Mouse (Mus musculus) midbrain, embryonic 14.5 days (tissue): ENCODE measurements around the gene Hipk2. TPM values are rescaled to one million over a fixed set of nuclear protein-coding genes. Genes with fewer than 3 reads are reported as not detected.

Experiments used
- ATAC-seq: fragments of 200-750 bp; cut with Nextera tagmentation; 2 replicates; pipeline ENCODE4 v1.8.0; 2017; ENCODE audit warnings: moderate number of reproducible peaks, moderate library complexity; ENCODE audit not compliant: low FRiP score, low TSS enrichment
- DNase-seq: peaks from one replicate; pipeline ENCODE4 v3.0.0-alpha.2; 2015
- H3K27ac ChIP-seq: fragments of 300-500 bp; sonication (generic); replicated peaks from 2 replicates; pipeline ENCODE4 v1.5.1; 2014; ENCODE audit warnings: mild to moderate bottlenecking, low read depth, low read length, moderate library complexity
- H3K27me3 ChIP-seq: fragments of 300-500 bp; sonication (generic); 2 replicates; pipeline ENCODE4 v1.6.1; 2014; ENCODE audit warnings: low read length, control low read depth, mixed read lengths; ENCODE audit not compliant: control insufficient read depth, insufficient read depth
- H3K36me3 ChIP-seq: fragments of 300-500 bp; sonication (generic); 2 replicates; pipeline ENCODE4 v1.6.1; 2014; ENCODE audit warnings: low read length, control low read depth; ENCODE audit not compliant: control insufficient read depth, insufficient read depth
- H3K4me1 ChIP-seq: fragments of 300-500 bp; sonication (generic); 2 replicates; pipeline ENCODE4 v1.6.1; 2014; ENCODE audit warnings: mild to moderate bottlenecking, antibody characterized with exemption, low read length, control low read depth; ENCODE audit not compliant: control insufficient read depth, insufficient read depth
- H3K4me2 ChIP-seq: fragments of 300-500 bp; sonication (generic); 2 replicates; pipeline ENCODE4 v1.6.1; 2014; ENCODE audit warnings: mild to moderate bottlenecking, low read length, moderate library complexity
- H3K4me3 ChIP-seq: fragments of 300-500 bp; sonication (generic); replicated peaks from 2 replicates; pipeline ENCODE4 v1.5.1; 2014; ENCODE audit warnings: low read depth, low read length
- H3K9ac ChIP-seq: fragments of 300-500 bp; sonication (generic); replicated peaks from 2 replicates; pipeline ENCODE4 v1.6.1; 2014; ENCODE audit warnings: mild to moderate bottlenecking, low read length, moderate library complexity
- H3K9me3 ChIP-seq: fragments of 300-500 bp; sonication (generic); 2 replicates; pipeline ENCODE4 v1.6.1; 2016; ENCODE audit warnings: low read length, control low read depth, mixed read lengths; ENCODE audit not compliant: control insufficient read depth
- WGBS: fragments of 180-500 bp; shearing (Covaris S2); extraction: QIAGEN DNeasy Blood & Tissue Kit; methylation state at CpG from one replicate; pipeline ENCODE4 v1.1.7; 2014; 5-methylcytosine and 5-hydroxymethylcytosine counted together
- polyA plus RNA-seq: library from polyadenylated mRNA; unstranded; fragments of >200 nt; fragmentation: Nextera tagmentation; extraction: Ambion mirVana; gene quantifications from 2 replicates; pipeline ENCODE4 v1.2.1, GENCODE M21; 2014

The Hipk2 gene
- polyA plus RNA-seq, 1 experiment from 2014 or later: 41.3 TPM

GRCm38 (mm10) chr6:38881468-38881867 is 5.5 kb upstream of the Hipk2 start:
- Histone ChIP-seq H3K9me3 (no peaks in the 10 kb centered on the region), H3K36me3 (no peaks in the 10 kb centered on the region), H3K4me1 (no peaks in the 10 kb centered on the region), H3K27me3 (no peaks in the 10 kb centered on the region), H3K4me2 (no peak overlapping the region), H3K27ac (no peak overlapping the region), H3K9ac (no peak overlapping the region), H3K4me3 (no peak overlapping the region)
- WGBS: 67% methylated on average over 2 of the region's 2 CpGs
- ATAC-seq: no peak
- no peak for DNase-seq

GRCm38 (mm10) chr6:38877674-38878073 is 1.7 kb upstream of the Hipk2 start:
- Histone ChIP-seq H3K36me3 (no peaks in the 10 kb centered on the region), H3K4me1 (peaks cover 12% of the 10 kb centered on the region), H3K27me3 (no peaks in the 10 kb centered on the region), H3K4me2 (no peak overlapping the region), H3K9me3 (no peaks in the 10 kb centered on the region), H3K9ac (no peak overlapping the region), H3K4me3 (no peak overlapping the region), H3K27ac (no peak overlapping the region)
- no peak for DNase-seq
- no peak for ATAC-seq
- 85% methylated on average over 2 of the region's 2 CpGs for WGBS

GRCm38 (mm10) chr6:38875258-38876070 is 501 bp downstream of the Hipk2 start, which contains the start of gene Tbxas1:
Gene Tbxas1, plus strand, starts transcription at chr6:38875404.
- under 1% methylated on average over 70 of the region's 77 CpGs for WGBS
- DNase-seq (peak; percentile 82), ATAC-seq (peak; percentile 72; the same call in 1 of the 2 replicates)
- no peaks in the 10 kb centered on the region for H3K9me3 ChIP-seq
- peak within 1 kb of the TSS; percentile 97 for H3K4me3 ChIP-seq
- H3K4me2 ChIP-seq: peak within 1 kb of the TSS; percentile 64
- peaks cover 29% of the 10 kb centered on the region for H3K4me1 ChIP-seq
- H3K27ac ChIP-seq: peak within 1 kb of the TSS; percentile 97
- no peaks in the 10 kb centered on the region for H3K36me3 ChIP-seq
- no peaks in the 10 kb centered on the region for H3K27me3 ChIP-seq
- H3K9ac ChIP-seq: peak within 1 kb of the TSS; percentile 100

GRCm38 (mm10) chr6:38874565-38875257 is 1.3 kb downstream of the Hipk2 start:
- H3K4me3 ChIP-seq: peak overlapping the region; percentile 97
- H3K36me3 ChIP-seq: no peaks in the 10 kb centered on the region; the same call in 1 of the 2 replicates
- H3K4me1 ChIP-seq: peaks cover 32% of the 10 kb centered on the region
- peak overlapping the region; percentile 97 for H3K27ac ChIP-seq
- peak overlapping the region; percentile 64 for H3K4me2 ChIP-seq
- ATAC-seq: no peak
- WGBS: 0% methylated on average over 23 of the region's 23 CpGs
- peak overlapping the region; percentile 100 for H3K9ac ChIP-seq
- H3K9me3 ChIP-seq: no peaks in the 10 kb centered on the region
- no peaks in the 10 kb centered on the region for H3K27me3 ChIP-seq
- peak; percentile 69 for DNase-seq

- Histone ChIP-seq H3K4me3 (peak overlapping the region; percentile 97), H3K36me3 (no peaks in the 10 kb centered on the region; the same call in 1 of the 2 replicates), H3K9me3 (no peaks in the 10 kb centered on the region), H3K4me2 (peak overlapping the region; percentile 64), H3K9ac (peak overlapping the region; percentile 100), H3K27ac (no peak overlapping the region), H3K27me3 (no peaks in the 10 kb centered on the region), H3K4me1 (peaks cover 32% of the 10 kb centered on the region)
- DNase-seq (peak; percentile 87), ATAC-seq (no peak)
- WGBS: 5% methylated on average over 8 of the region's 8 CpGs
Observed at GRCm38 (mm10) chr6:38874035-38874434, 1.9 kb downstream of the Hipk2 start.

- H3K4me1 ChIP-seq: peaks cover 32% of the 10 kb centered on the region
- DNase-seq: no peak
- no peaks in the 10 kb centered on the region for H3K9me3 ChIP-seq
- peak overlapping the region; percentile 64 for H3K4me2 ChIP-seq
- no peak overlapping the region for H3K27ac ChIP-seq
- H3K27me3 ChIP-seq: no peaks in the 10 kb centered on the region
- H3K9ac ChIP-seq: peak overlapping the region; percentile 100
- peak overlapping the region; percentile 97 for H3K4me3 ChIP-seq
- no peak for ATAC-seq
- 55% methylated on average over 1 of the region's 1 CpGs for WGBS
- no peaks in the 10 kb centered on the region; the same call in 1 of the 2 replicates for H3K36me3 ChIP-seq
Observed at GRCm38 (mm10) chr6:38873316-38873715, 2.6 kb downstream of the Hipk2 start.

- H3K4me1 ChIP-seq: peaks cover 41% of the 10 kb centered on the region
- no peak overlapping the region for H3K9ac ChIP-seq
- no peak overlapping the region for H3K27ac ChIP-seq
- H3K9me3 ChIP-seq: no peaks in the 10 kb centered on the region
- DNase-seq: peak; percentile 33
- 10% methylated on average over 7 of the region's 7 CpGs for WGBS
- H3K4me3 ChIP-seq: no peak overlapping the region
- no peak overlapping the region for H3K4me2 ChIP-seq
- H3K36me3 ChIP-seq: no peaks in the 10 kb centered on the region; the same call in 1 of the 2 replicates
- H3K27me3 ChIP-seq: no peaks in the 10 kb centered on the region
- ATAC-seq: no peak
Observed at GRCm38 (mm10) chr6:38871051-38871450, 4.9 kb downstream of the Hipk2 start.

GRCm38 (mm10) chr6:38870070-38870469 is 5.9 kb downstream of the Hipk2 start:
- peaks cover 41% of the 10 kb centered on the region for H3K4me1 ChIP-seq
- no peaks in the 10 kb centered on the region; the same call in 1 of the 2 replicates for H3K36me3 ChIP-seq
- H3K4me3 ChIP-seq: no peak overlapping the region
- no peak overlapping the region for H3K4me2 ChIP-seq
- no peaks in the 10 kb centered on the region for H3K27me3 ChIP-seq
- H3K27ac ChIP-seq: no peak overlapping the region
- no peaks in the 10 kb centered on the region for H3K9me3 ChIP-seq
- no peak overlapping the region for H3K9ac ChIP-seq
- DNase-seq: no peak
- 2% methylated on average over 2 of the region's 2 CpGs for WGBS
- no peak for ATAC-seq
